Mouse (Mus musculus) liver, embryonic 14.5 days (tissue): ENCODE results near the gene Sema5a.

Experiments used
- CTCF ChIP-seq: IDR thresholded peaks from 2 replicates; pipeline ENCODE4 v1.5.1; 2016; ENCODE audit warnings: antibody characterized with exemption, low read depth, control low read depth
- EP300 ChIP-seq: IDR thresholded peaks from 2 replicates; pipeline ENCODE4 v1.6.1; 2016; ENCODE audit warnings: antibody characterized with exemption, low read depth

DNA sequence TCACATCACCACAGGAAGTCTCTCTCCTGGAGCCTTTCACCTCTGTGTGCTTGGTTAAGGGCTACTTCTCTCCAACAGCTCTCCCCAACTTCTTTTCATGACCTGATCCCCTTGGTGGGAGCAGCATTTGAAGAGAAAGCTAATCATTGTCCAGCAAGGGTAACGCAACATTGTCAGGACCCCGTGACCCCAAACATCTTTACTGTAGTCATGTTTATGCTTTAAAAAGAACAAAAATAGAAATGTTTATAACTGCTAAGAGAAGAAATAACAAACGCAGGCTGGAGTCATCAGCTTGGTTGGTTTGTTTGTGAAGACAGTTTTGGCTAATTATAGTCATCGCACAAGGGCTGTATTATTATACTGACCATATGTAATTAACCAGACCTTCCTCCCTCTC is 198.1 kb downstream of the Sema5a start:
- TF ChIP-seq CTCF: no peak
- TF ChIP-seq EP300: no peak
